Mouse (Mus musculus): ENCODE data around the gene Homer1.

The Homer1 gene

GRCm38 (mm10) chr13:93299316-93299715 is at the start of gene Homer1:
Gene Homer1 (plus strand): TSS chr13:93299635.
- no peak for DNase-seq (ENCODE audit: low read depth, low spot score)

- DNase-seq (ENCODE audit: low read depth, low spot score) = no peak
Observed at GRCm38 (mm10) chr13:93251732-93252131, 47.7 kb upstream of the Homer1 start.

GRCm38 (mm10) chr13:93252175-93252574 is 47.3 kb upstream of the Homer1 start:
- no peak for DNase-seq (ENCODE audit: low read depth, low spot score)

- DNase-seq (ENCODE audit: low read depth, low spot score) = no peak
Observed at GRCm38 (mm10) chr13:93252941-93253340, 46.5 kb upstream of the Homer1 start.

- DNase-seq (ENCODE audit: low read depth, low spot score) = no peak
Observed at GRCm38 (mm10) chr13:93267151-93267550, 32.3 kb upstream of the Homer1 start.

GRCm38 (mm10) chr13:93300581-93300980 is 1.1 kb downstream of the Homer1 start:
- DNase-seq (ENCODE audit: low read depth, low spot score) = no peak

- DNase-seq (ENCODE audit: low read depth, low spot score) = no peak
Observed at GRCm38 (mm10) chr13:93301060-93301459, 1.6 kb downstream of the Homer1 start.

GRCm38 (mm10) chr13:93302846-93303562 is 3.6 kb downstream of the Homer1 start:
- DNase-seq (ENCODE audit: low read depth, low spot score) = no peak

- DNase-seq (ENCODE audit: low read depth, low spot score) = peak; percentile 93
Observed at GRCm38 (mm10) chr13:93303563-93304250, 4.3 kb downstream of the Homer1 start.

- no peak for DNase-seq (ENCODE audit: low read depth, low spot score)
Observed at GRCm38 (mm10) chr13:93304251-93305001, 5.0 kb downstream of the Homer1 start.

- DNase-seq (ENCODE audit: low read depth, low spot score) = no peak
Observed at GRCm38 (mm10) chr13:93305149-93305548, 5.7 kb downstream of the Homer1 start.

- no peak for DNase-seq (ENCODE audit: low read depth, low spot score)
Observed at GRCm38 (mm10) chr13:93305636-93306035, 6.2 kb downstream of the Homer1 start.

- DNase-seq (ENCODE audit: low read depth, low spot score) = no peak
Observed at GRCm38 (mm10) chr13:93306545-93306944, 7.1 kb downstream of the Homer1 start.

- DNase-seq (ENCODE audit: low read depth, low spot score) = no peak
Observed at GRCm38 (mm10) chr13:93307700-93308099, 8.3 kb downstream of the Homer1 start.

GRCm38 (mm10) chr13:93309295-93309694 is 9.9 kb downstream of the Homer1 start:
- DNase-seq (ENCODE audit: low read depth, low spot score) = no peak

- no peak for DNase-seq (ENCODE audit: low read depth, low spot score)
Observed at GRCm38 (mm10) chr13:93312518-93312917, 13.1 kb downstream of the Homer1 start.

GRCm38 (mm10) chr13:93314322-93314721 is 14.9 kb downstream of the Homer1 start:
- no peak for DNase-seq (ENCODE audit: low read depth, low spot score)

GRCm38 (mm10) chr13:93320089-93320488 is 20.7 kb downstream of the Homer1 start:
- DNase-seq (ENCODE audit: low read depth, low spot score) = no peak

- DNase-seq (ENCODE audit: low read depth, low spot score) = no peak
Observed at GRCm38 (mm10) chr13:93326326-93326725, 26.9 kb downstream of the Homer1 start.

- no peak for DNase-seq (ENCODE audit: low read depth, low spot score)
Observed at GRCm38 (mm10) chr13:93331721-93332120, 32.3 kb downstream of the Homer1 start.

- no peak for DNase-seq (ENCODE audit: low read depth, low spot score)
Observed at GRCm38 (mm10) chr13:93332491-93332890, 33.1 kb downstream of the Homer1 start.

- no peak for DNase-seq (ENCODE audit: low read depth, low spot score)
Observed at GRCm38 (mm10) chr13:93335337-93335736, 35.9 kb downstream of the Homer1 start.

Data from brain, embryonic 18.5 days (tissue).